Mouse (Mus musculus) liver, embryonic 14.5 days (tissue): ENCODE results near the gene Homer2. TPM values are rescaled to one million over a fixed set of nuclear protein-coding genes. Genes with fewer than 3 reads are reported as not detected.

ENCODE experiments used
- ATAC-seq: fragments of 200-750 bp; cut with Nextera tagmentation; 2 replicates; pipeline ENCODE4 v1.8.0; 2017; ENCODE audit warnings: moderate number of reproducible peaks, mild to moderate bottlenecking, moderate library complexity; ENCODE audit not compliant: insufficient read depth
- DNase-seq, 3 experiments: peaks; one replicate each; pipeline ENCODE4 v3.0.0-alpha.2; 2012 to 2013; ENCODE audit warnings: low read depth in 3 of 3, low spot score in 3 of 3
- H3K27ac ChIP-seq: fragments of 300-500 bp; sonication (generic); 2 replicates; pipeline ENCODE4 v1.5.1; 2014; ENCODE audit warnings: moderate library complexity, mild to moderate bottlenecking, control low read depth, inconsistent platforms
- H3K27me3 ChIP-seq: fragments of 300-500 bp; sonication (generic); 2 replicates; pipeline ENCODE4 v1.6.1; 2014; ENCODE audit warnings: mild to moderate bottlenecking, low read length, moderate library complexity; ENCODE audit not compliant: control insufficient read depth, insufficient read depth
- H3K36me3 ChIP-seq: fragments of 300-500 bp; sonication (generic); replicated peaks from 2 replicates; pipeline ENCODE4 v1.6.1; 2014; ENCODE audit warnings: low read depth; ENCODE audit not compliant: control insufficient read depth, insufficient read depth
- H3K4me1 ChIP-seq, 2 experiments: fragments of 200-500 bp in 1 of 2; fragments of 300-500 bp in 1 of 2; sonication (generic) in 1 of 2; replicated peaks; 2 replicates each; pipeline ENCODE4 v1.6.1; 2012 to 2014; ENCODE audit warnings: antibody characterized with exemption in 1 of 2, inconsistent platforms in 1 of 2, low read length in 1 of 2; ENCODE audit not compliant: control insufficient read depth in 2 of 2, insufficient read depth in 2 of 2
- H3K4me2 ChIP-seq: fragments of 300-500 bp; sonication (generic); 2 replicates; pipeline ENCODE4 v1.6.1; 2014; ENCODE audit warnings: low read depth, mild to moderate bottlenecking, control low read depth, moderate library complexity
- H3K4me3 ChIP-seq, 2 experiments: fragments of 200-500 bp in 1 of 2; fragments of 300-500 bp in 1 of 2; sonication (generic) in 1 of 2; 2 replicates each; pipeline ENCODE4 v1.5.1; 2012 to 2014; ENCODE audit warnings: low read depth in 2 of 2, low read length in 2 of 2, mild to moderate bottlenecking in 2 of 2, control low read depth in 1 of 2, inconsistent platforms in 1 of 2, moderate library complexity in 1 of 2; ENCODE audit not compliant: insufficient read depth in 1 of 2
- H3K9ac ChIP-seq: fragments of 300-500 bp; sonication (generic); replicated peaks from 2 replicates; pipeline ENCODE4 v1.6.1; 2014; ENCODE audit warnings: mild to moderate bottlenecking, control low read depth, moderate library complexity
- H3K9me3 ChIP-seq: fragments of 300-500 bp; sonication (generic); 2 replicates; pipeline ENCODE4 v1.6.1; 2016; ENCODE audit warnings: low read length, mixed read lengths; ENCODE audit not compliant: control insufficient read depth
- CTCF ChIP-seq: IDR thresholded peaks from 2 replicates; pipeline ENCODE4 v1.5.1; 2016; ENCODE audit warnings: antibody characterized with exemption, low read depth, control low read depth
- EP300 ChIP-seq: IDR thresholded peaks from 2 replicates; pipeline ENCODE4 v1.6.1; 2016; ENCODE audit warnings: antibody characterized with exemption, low read depth
- WGBS: fragments of 180-500 bp; shearing (Covaris S2); extraction: QIAGEN DNeasy Blood & Tissue Kit; methylation state at CpG from one replicate; pipeline ENCODE4 v1.1.7; 2014; ENCODE audit not compliant: insufficient replicate concordance; 5-methylcytosine and 5-hydroxymethylcytosine counted together
- polyA plus RNA-seq, 2 experiments: library from polyadenylated mRNA; depleted of rRNA in 1 of 2; stranded (reverse) in 1 of 2; unstranded in 1 of 2; fragments of >200 nt; fragmentation: Nextera tagmentation in 1 of 2; extraction: Ambion mirVana in 1 of 2; gene quantifications; 2 replicates each; pipeline versions ENCODE4 v1.2.1 to v1.2.3; 2012 to 2014

Homer2 gene
- polyA plus RNA-seq, 2 experiments, result 2.6 to 2.8 TPM

- 53% methylated on average over 15 of the region's 15 CpGs for WGBS
Observed at GRCm38 (mm10) chr7:81673359-81674013, 33.8 kb downstream of the Homer2 start.

GRCm38 (mm10) chr7:81672735-81673291 is 34.5 kb downstream of the Homer2 start:
- Histone ChIP-seq H3K9me3 (no peaks in the 10 kb centered on the region), H3K4me1 (no peaks in the 10 kb centered on the region), H3K27ac (no peak overlapping the region), H3K36me3 (no peaks in the 10 kb centered on the region), H3K27me3 (no peaks in the 10 kb centered on the region), H3K4me3 (no peak overlapping the region), H3K4me2 (no peak overlapping the region), H3K9ac (no peak overlapping the region)
- DNase-seq (no peak), ATAC-seq (no peak)
- no peak for TF ChIP-seq CTCF
- no peak for TF ChIP-seq EP300
- whole genome bisulfite sequencing, result 55% methylated on average over 10 of the region's 10 CpGs

More at GRCm38 (mm10) chr7:81673359-81674013, 33.8 kb downstream of the Homer2 start:
- Histone ChIP-seq H3K36me3 (no peaks in the 10 kb centered on the region), H3K9ac (no peak overlapping the region), H3K4me1 (no peaks in the 10 kb centered on the region), H3K27ac (no peak overlapping the region), H3K27me3 (no peaks in the 10 kb centered on the region), H3K4me3 (no peak overlapping the region), H3K9me3 (no peaks in the 10 kb centered on the region), H3K4me2 (no peak overlapping the region)
- DNase-seq (no peak), ATAC-seq (no peak)
- TF ChIP-seq CTCF (no peak), EP300 (no peak)

GRCm38 (mm10) chr7:81667156-81667555 is 40.2 kb downstream of the Homer2 start:
- no peak overlapping the region for H3K9ac ChIP-seq

DNA sequence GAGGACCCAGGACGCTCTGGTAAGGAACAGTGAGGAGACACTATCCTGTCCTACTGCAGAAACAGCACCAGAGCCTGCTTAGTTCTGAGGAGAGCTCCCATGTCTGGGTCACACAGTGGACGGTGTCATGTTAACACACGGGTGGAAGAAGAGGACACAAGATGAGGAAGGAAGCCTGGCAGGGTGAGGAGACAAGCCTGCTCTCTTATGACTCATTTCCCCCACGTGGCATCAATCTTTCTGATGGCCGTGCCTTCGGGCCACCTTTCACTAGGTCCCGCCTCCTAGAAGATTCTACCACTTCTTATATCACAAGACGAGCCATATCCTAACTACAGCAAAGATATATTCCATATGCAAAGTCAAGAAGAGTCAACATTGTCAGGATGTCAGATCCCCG is 40.7 kb downstream of the Homer2 start:
- H3K36me3 ChIP-seq, result no peaks in the 10 kb centered on the region
- TF ChIP-seq EP300 (no peak), CTCF (no peak)
- H3K27ac ChIP-seq, result no peak overlapping the region
- no peak overlapping the region for H3K4me2 ChIP-seq
- H3K4me1 ChIP-seq, result 0 out of 4 replicates have a peak, but pooled peaks cover 0 to 5% of the 10 kb centered on the region in 2 experiments
- no peak overlapping the region for H3K9ac ChIP-seq
- ATAC-seq, result no peak
- 27% methylated on average over 9 of the region's 9 CpGs for WGBS
- H3K27me3 ChIP-seq, result no peaks in the 10 kb centered on the region
- no peaks in the 10 kb centered on the region for H3K9me3 ChIP-seq
- DNase-seq, result no peak
- H3K4me3 ChIP-seq, result no peak overlapping the region

More at GRCm38 (mm10) chr7:81667156-81667555, 40.2 kb downstream of the Homer2 start:
- no peak for TF ChIP-seq EP300
- DNase-seq (no peak), ATAC-seq (no peak)
- Histone ChIP-seq H3K27ac (no peak overlapping the region), H3K4me2 (no peak overlapping the region), H3K9me3 (no peaks in the 10 kb centered on the region), H3K4me3 (no peak overlapping the region), H3K4me1 (0 out of 4 replicates have a peak, but pooled peaks cover 0 to 5% of the 10 kb centered on the region in 2 experiments), H3K27me3 (no peaks in the 10 kb centered on the region), H3K36me3 (no peaks in the 10 kb centered on the region)
- WGBS, result 60% methylated on average over 4 of the region's 4 CpGs

GRCm38 (mm10) chr7:81663057-81663456 is 44.3 kb downstream of the Homer2 start:
- Histone ChIP-seq H3K4me1 (0 out of 4 replicates have a peak, but pooled peaks cover 0 to 5% of the 10 kb centered on the region in 2 experiments), H3K27ac (no peak overlapping the region), H3K4me3 (no peak overlapping the region), H3K9me3 (no peaks in the 10 kb centered on the region), H3K9ac (no peak overlapping the region), H3K4me2 (no peak overlapping the region), H3K36me3 (no peaks in the 10 kb centered on the region), H3K27me3 (no peaks in the 10 kb centered on the region)
- TF ChIP-seq EP300, result no peak
- no peak for TF ChIP-seq CTCF
- 42% methylated on average over 3 of the region's 3 CpGs for WGBS
- DNase-seq, result no peak
- ATAC-seq, result no peak
